Mouse (Mus musculus): ENCODE measurements around the gene Gpr107. TPM values are rescaled to one million over a fixed set of nuclear protein-coding genes. Genes with fewer than 3 reads are reported as not detected.

The Gpr107 gene
- polyA plus RNA-seq, 1 experiment, result 27.9 TPM

- Histone ChIP-seq H3K4me3 (replicated peaks; ENCODE audit: control insufficient read depth, low read depth, low read length) (no peak overlapping the region), H3K4me1 (ENCODE audit: control insufficient read depth, insufficient read depth, low read length) (no peaks in the 10 kb centered on the region), H3K27ac (ENCODE audit: control insufficient read depth, insufficient read depth, low read depth, low read length, poor library complexity) (no peak overlapping the region)
- TF ChIP-seq POLR2A (IDR thresholded peaks at IDR 0.05; ENCODE audit: borderline replicate concordance, control insufficient read depth, low read depth, low read length) (no peak), CTCF (IDR thresholded peaks at IDR 0.05; ENCODE audit: control insufficient read depth, insufficient read depth, low read length) (no peak)
- WGBS, result 58% methylated on average over 2 of the region's 2 CpGs
These were observed 47.9 kb downstream of the Gpr107 start for GRCm38 (mm10) chr2:31200051-31200450.

- Histone ChIP-seq H3K27ac (ENCODE audit: control insufficient read depth, insufficient read depth, low read depth, low read length, poor library complexity) (no peak overlapping the region), H3K4me1 (ENCODE audit: control insufficient read depth, insufficient read depth, low read length) (peaks cover 1% of the 10 kb centered on the region; the same call in 1 of the 2 replicates), H3K4me3 (replicated peaks; ENCODE audit: control insufficient read depth, low read depth, low read length) (no peak overlapping the region)
- WGBS, result 87% methylated on average over 7 of the region's 7 CpGs
- no peak for TF ChIP-seq POLR2A (IDR thresholded peaks at IDR 0.05; ENCODE audit: borderline replicate concordance, control insufficient read depth, low read depth, low read length)
- TF ChIP-seq CTCF (IDR thresholded peaks at IDR 0.05; ENCODE audit: control insufficient read depth, insufficient read depth, low read length), result no peak
These were observed 49.7 kb downstream of the Gpr107 start for GRCm38 (mm10) chr2:31201851-31202250.

- H3K27ac ChIP-seq (ENCODE audit: control insufficient read depth, insufficient read depth, low read depth, low read length, poor library complexity), result no peak overlapping the region
- H3K4me1 ChIP-seq (ENCODE audit: control insufficient read depth, insufficient read depth, low read length), result peaks cover 1% of the 10 kb centered on the region; the same call in 1 of the 2 replicates
- WGBS, result 24% methylated on average over 3 of the region's 3 CpGs
- no peak overlapping the region for H3K4me3 ChIP-seq (replicated peaks; ENCODE audit: control insufficient read depth, low read depth, low read length)
- TF ChIP-seq CTCF (IDR thresholded peaks at IDR 0.05; ENCODE audit: control insufficient read depth, insufficient read depth, low read length), result no peak
- TF ChIP-seq POLR2A (IDR thresholded peaks at IDR 0.05; ENCODE audit: borderline replicate concordance, control insufficient read depth, low read depth, low read length), result no peak
These were observed 50.2 kb downstream of the Gpr107 start for GRCm38 (mm10) chr2:31202357-31202756.

GRCm38 (mm10) chr2:31202956-31203355, 50.8 kb downstream of the Gpr107 start:
- Histone ChIP-seq H3K4me1 (ENCODE audit: control insufficient read depth, insufficient read depth, low read length) (peaks cover 1% of the 10 kb centered on the region; the same call in 1 of the 2 replicates), H3K27ac (ENCODE audit: control insufficient read depth, insufficient read depth, low read depth, low read length, poor library complexity) (no peak overlapping the region), H3K4me3 (replicated peaks; ENCODE audit: control insufficient read depth, low read depth, low read length) (no peak overlapping the region)
- TF ChIP-seq CTCF (IDR thresholded peaks at IDR 0.05; ENCODE audit: control insufficient read depth, insufficient read depth, low read length) (no peak), POLR2A (IDR thresholded peaks at IDR 0.05; ENCODE audit: borderline replicate concordance, control insufficient read depth, low read depth, low read length) (no peak)
- 74% methylated on average over 4 of the region's 4 CpGs for WGBS

- TF ChIP-seq CTCF (IDR thresholded peaks at IDR 0.05; ENCODE audit: control insufficient read depth, insufficient read depth, low read length) (no peak), POLR2A (IDR thresholded peaks at IDR 0.05; ENCODE audit: borderline replicate concordance, control insufficient read depth, low read depth, low read length) (no peak)
- Histone ChIP-seq H3K4me1 (ENCODE audit: control insufficient read depth, insufficient read depth, low read length) (peaks cover 1% of the 10 kb centered on the region; the same call in 1 of the 2 replicates), H3K4me3 (replicated peaks; ENCODE audit: control insufficient read depth, low read depth, low read length) (no peak overlapping the region), H3K27ac (ENCODE audit: control insufficient read depth, insufficient read depth, low read depth, low read length, poor library complexity) (no peak overlapping the region)
- 70% methylated on average over 5 of the region's 5 CpGs for WGBS
These were observed 52.6 kb downstream of the Gpr107 start for GRCm38 (mm10) chr2:31204677-31205076.

GRCm38 (mm10) chr2:31206211-31206610, 54.1 kb downstream of the Gpr107 start:
- H3K4me3 ChIP-seq (replicated peaks; ENCODE audit: control insufficient read depth, low read depth, low read length), result no peak overlapping the region
- TF ChIP-seq POLR2A (IDR thresholded peaks at IDR 0.05; ENCODE audit: borderline replicate concordance, control insufficient read depth, low read depth, low read length) (no peak), CTCF (IDR thresholded peaks at IDR 0.05; ENCODE audit: control insufficient read depth, insufficient read depth, low read length) (no peak)
- H3K4me1 ChIP-seq (ENCODE audit: control insufficient read depth, insufficient read depth, low read length), result peaks cover 1% of the 10 kb centered on the region; the same call in 1 of the 2 replicates
- H3K27ac ChIP-seq (ENCODE audit: control insufficient read depth, insufficient read depth, low read depth, low read length, poor library complexity), result no peak overlapping the region
- WGBS, result 72% methylated on average over 4 of the region's 4 CpGs

- WGBS, result 75% methylated on average over 8 of the region's 8 CpGs
- Histone ChIP-seq H3K4me1 (ENCODE audit: control insufficient read depth, insufficient read depth, low read length) (peaks cover 1% of the 10 kb centered on the region; the same call in 1 of the 2 replicates), H3K4me3 (replicated peaks; ENCODE audit: control insufficient read depth, low read depth, low read length) (no peak overlapping the region), H3K27ac (ENCODE audit: control insufficient read depth, insufficient read depth, low read depth, low read length, poor library complexity) (no peak overlapping the region)
- TF ChIP-seq POLR2A (IDR thresholded peaks at IDR 0.05; ENCODE audit: borderline replicate concordance, control insufficient read depth, low read depth, low read length), result no peak
- TF ChIP-seq CTCF (IDR thresholded peaks at IDR 0.05; ENCODE audit: control insufficient read depth, insufficient read depth, low read length), result no peak
These were observed 54.8 kb downstream of the Gpr107 start for GRCm38 (mm10) chr2:31206882-31207281.

- Histone ChIP-seq H3K4me1 (ENCODE audit: control insufficient read depth, insufficient read depth, low read length) (peaks cover 1% of the 10 kb centered on the region; the same call in 1 of the 2 replicates), H3K4me3 (replicated peaks; ENCODE audit: control insufficient read depth, low read depth, low read length) (no peak overlapping the region), H3K27ac (ENCODE audit: control insufficient read depth, insufficient read depth, low read depth, low read length, poor library complexity) (no peak overlapping the region)
- no peak for TF ChIP-seq CTCF (IDR thresholded peaks at IDR 0.05; ENCODE audit: control insufficient read depth, insufficient read depth, low read length)
- TF ChIP-seq POLR2A (IDR thresholded peaks at IDR 0.05; ENCODE audit: borderline replicate concordance, control insufficient read depth, low read depth, low read length), result no peak
- WGBS, result 51% methylated on average over 13 of the region's 13 CpGs
These were observed 56.5 kb downstream of the Gpr107 start for GRCm38 (mm10) chr2:31208544-31209142.

All from bone marrow, adult 2 months (tissue).